Mouse (Mus musculus) heart, embryonic 10.5 days (tissue): ENCODE measurements around the gene Pdcd7. TPM values are rescaled to one million over a fixed set of nuclear protein-coding genes. Genes with fewer than 3 reads are reported as not detected.
A peak's percentile ranks its signal among the peaks of the same experiment; 100 is the strongest.
"Not testable (repeated sequence)": the region's sequence is repeated elsewhere in the genome, so short reads cannot be mapped to it uniquely, and the experiment has no call there.

ENCODE experiments used
- DNase-seq: peaks from one replicate; pipeline ENCODE4 v3.0.0-alpha.2; 2017; ENCODE audit warnings: low spot score
- H3K27ac ChIP-seq: fragments of 300-500 bp; sonication (generic); 2 replicates; pipeline ENCODE4 v1.5.1; 2016; ENCODE audit warnings: mild to moderate bottlenecking
- H3K27me3 ChIP-seq: fragments of 300-500 bp; sonication (generic); 2 replicates; pipeline ENCODE4 v1.6.1; 2016; ENCODE audit warnings: mild to moderate bottlenecking; ENCODE audit not compliant: poor library complexity, insufficient read depth, severe bottlenecking
- H3K36me3 ChIP-seq: fragments of 300-500 bp; sonication (generic); 2 replicates; pipeline ENCODE4 v1.6.1; 2016; ENCODE audit warnings: mild to moderate bottlenecking, moderate library complexity
- H3K4me1 ChIP-seq: fragments of 300-500 bp; sonication (generic); 2 replicates; pipeline ENCODE4 v1.6.1; 2016; ENCODE audit warnings: mild to moderate bottlenecking
- H3K4me3 ChIP-seq: fragments of 300-500 bp; sonication (generic); 2 replicates; pipeline ENCODE4 v1.5.1; 2016; ENCODE audit warnings: mild to moderate bottlenecking, moderate library complexity
- H3K9me3 ChIP-seq: fragments of 300-500 bp; sonication (generic); 2 replicates; pipeline ENCODE4 v1.6.1; 2016; ENCODE audit warnings: mild to moderate bottlenecking, moderate library complexity
- WGBS: fragments of 180-500 bp; shearing (Covaris S2); methylation state at CpG from one replicate; pipeline ENCODE4 v1.1.7; 2016; 5-methylcytosine and 5-hydroxymethylcytosine counted together
- polyA plus RNA-seq: library from polyadenylated mRNA; unstranded; fragments of >200 nt; fragmentation: Nextera tagmentation; extraction: Ambion mirVana; gene quantifications from 2 replicates; pipeline ENCODE4 v1.2.1, GENCODE M21; 2016

The Pdcd7 gene
- polyA plus RNA-seq, 1 experiment from 2014 or later, result 7.8 TPM

DNA sequence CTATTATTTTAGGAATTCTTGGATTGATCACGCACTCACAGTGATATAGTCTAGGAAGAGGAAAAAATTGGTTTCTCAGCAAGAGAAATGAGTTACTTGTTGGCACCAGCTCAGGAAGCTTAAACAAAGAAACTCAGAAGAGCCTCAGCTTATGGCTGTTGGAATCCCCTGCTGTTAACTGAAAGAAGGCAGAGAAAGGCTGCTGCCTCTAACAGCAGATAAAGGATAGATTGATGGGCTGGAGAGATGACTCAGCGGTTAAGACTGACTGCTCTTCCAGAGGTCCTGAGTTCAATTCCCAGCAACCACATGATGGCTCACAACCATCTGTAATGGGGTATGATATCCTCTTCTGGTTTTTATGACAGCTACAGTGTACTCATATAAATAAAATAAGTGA, 18.5 kb upstream of the Pdcd7 start:
- Histone ChIP-seq H3K4me3 (no peak overlapping the region), H3K4me1 (no peaks in the 10 kb centered on the region), H3K27me3 (no peaks in the 10 kb centered on the region), H3K9me3 (no peaks in the 10 kb centered on the region), H3K36me3 (peaks cover 67% of the 10 kb centered on the region), H3K27ac (no peak overlapping the region)
- no peak for DNase-seq
- WGBS, result 87% methylated on average over 2 of the region's 2 CpGs

- Histone ChIP-seq H3K27ac (no peak overlapping the region), H3K4me1 (no peaks in the 10 kb centered on the region), H3K27me3 (no peaks in the 10 kb centered on the region), H3K4me3 (no peak overlapping the region), H3K9me3 (no peaks in the 10 kb centered on the region), H3K36me3 (peaks cover 18% of the 10 kb centered on the region; the same call in 1 of the 2 replicates)
- WGBS, result 88% methylated on average over 5 of the region's 5 CpGs
- DNase-seq, result no peak
Measured at GRCm38 (mm10) chr9:65333958-65334357, 11.9 kb upstream of the Pdcd7 start.

DNA sequence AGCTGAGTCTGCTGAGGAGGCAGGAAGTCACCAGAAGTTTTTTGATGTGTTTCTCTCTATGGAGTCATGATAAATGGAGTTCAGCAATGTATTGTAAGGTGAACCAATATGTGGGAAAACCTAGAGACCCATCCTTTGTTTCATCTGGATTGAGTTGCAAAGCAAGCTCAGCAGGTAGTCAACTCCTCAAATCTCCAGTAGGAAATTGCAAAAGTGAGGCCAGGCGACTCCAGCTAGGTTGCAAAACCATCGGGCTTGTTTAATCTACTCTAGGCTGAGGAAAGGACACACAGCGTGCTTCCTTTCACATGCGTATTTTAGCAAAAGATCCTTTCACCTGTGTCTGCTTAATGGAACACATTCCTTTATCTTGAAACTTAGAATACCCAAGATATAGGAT, 6.8 kb upstream of the Pdcd7 start:
- 74% methylated on average over 4 of the region's 4 CpGs for WGBS

GRCm38 (mm10) chr9:65340414-65340813, 5.5 kb upstream of the Pdcd7 start:
- no peak for DNase-seq
- Histone ChIP-seq H3K9me3 (0 out of 2 replicates have a peak, but pooled peaks cover 3% of the 10 kb centered on the region), H3K36me3 (no peaks in the 10 kb centered on the region), H3K4me1 (no peaks in the 10 kb centered on the region), H3K27me3 (no peaks in the 10 kb centered on the region), H3K27ac (no peak overlapping the region), H3K4me3 (no peak overlapping the region)
- 86% methylated on average over 2 of the region's 2 CpGs for WGBS

More for the DNA sequence above, 6.8 kb upstream of the Pdcd7 start:
- Histone ChIP-seq H3K27ac (no peak overlapping the region), H3K27me3 (no peaks in the 10 kb centered on the region), H3K9me3 (0 out of 2 replicates have a peak, but pooled peaks cover 3% of the 10 kb centered on the region), H3K4me1 (no peaks in the 10 kb centered on the region), H3K4me3 (no peak overlapping the region), H3K36me3 (no peaks in the 10 kb centered on the region)
- peak; percentile 66 for DNase-seq

- H3K36me3 ChIP-seq, H3K27me3 ChIP-seq, DNase-seq, H3K9me3 ChIP-seq: not testable (repeated sequence)
- peaks cover 13% of the 10 kb centered on the region for H3K4me1 ChIP-seq
- peak overlapping the region; percentile 96 for H3K27ac ChIP-seq
- WGBS, result 70% methylated on average over 11 of the region's 11 CpGs
- peak overlapping the region; percentile 84 for H3K4me3 ChIP-seq
Measured at GRCm38 (mm10) chr9:65345439-65345838, 465 bp upstream of the Pdcd7 start.

- DNase-seq, result peak; percentile 83
- peak overlapping the region; percentile 84 for H3K4me3 ChIP-seq
- no peaks in the 10 kb centered on the region for H3K27me3 ChIP-seq
- no peaks in the 10 kb centered on the region for H3K36me3 ChIP-seq
- H3K4me1 ChIP-seq, result peaks cover 13% of the 10 kb centered on the region
- no peaks in the 10 kb centered on the region for H3K9me3 ChIP-seq
- H3K27ac ChIP-seq, result peak overlapping the region; percentile 96
- under 1% methylated on average over 77 of the region's 77 CpGs for WGBS
Measured at GRCm38 (mm10) chr9:65346476-65347111, 690 bp downstream of the Pdcd7 start.

DNA sequence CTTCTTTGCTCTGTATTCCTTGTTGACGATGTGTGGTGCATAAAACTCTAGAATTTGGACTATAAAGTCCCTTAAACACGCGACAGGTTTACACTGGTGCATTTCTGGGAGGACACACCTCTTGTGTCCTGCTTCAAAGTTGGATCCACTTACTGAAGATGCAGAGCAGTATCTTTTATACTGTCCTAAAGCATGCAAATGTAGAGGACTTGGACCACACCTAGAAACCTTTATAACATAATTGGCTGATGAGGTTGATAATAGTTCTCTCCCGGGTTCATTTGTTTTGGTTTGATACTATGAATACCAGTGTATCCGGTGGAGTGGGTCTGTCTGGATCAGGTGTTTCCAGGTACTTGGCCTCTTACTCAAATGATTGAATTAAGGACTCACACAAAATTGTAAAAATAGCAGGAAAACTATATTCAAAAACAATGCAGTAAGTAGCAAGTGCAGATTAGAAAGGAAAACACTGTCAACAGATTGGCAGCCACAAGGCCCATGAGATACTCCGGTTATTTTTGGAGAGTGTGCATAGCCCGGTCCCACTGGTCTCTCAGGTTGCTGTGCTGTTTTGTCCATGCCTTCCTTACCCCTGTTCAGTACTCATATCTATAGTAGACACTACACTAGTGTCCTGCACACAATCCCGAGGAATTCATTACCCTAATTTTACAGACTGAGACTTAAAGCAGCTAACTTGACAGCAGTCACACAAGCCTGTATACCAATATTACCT, 1.4 kb downstream of the Pdcd7 start:
- H3K4me1 ChIP-seq, result peaks cover 13% of the 10 kb centered on the region
- peak; percentile 74 for DNase-seq
- no peaks in the 10 kb centered on the region for H3K27me3 ChIP-seq
- no peaks in the 10 kb centered on the region for H3K36me3 ChIP-seq
- WGBS, result 35% methylated on average over 8 of the region's 8 CpGs
- H3K4me3 ChIP-seq, result peak overlapping the region; percentile 84
- H3K27ac ChIP-seq, result peak overlapping the region; percentile 96
- no peaks in the 10 kb centered on the region for H3K9me3 ChIP-seq

GRCm38 (mm10) chr9:65353251-65353650, 7.3 kb downstream of the Pdcd7 start:
- DNase-seq, result peak; percentile 58
- H3K4me3 ChIP-seq, result no peak overlapping the region
- peaks cover 37% of the 10 kb centered on the region for H3K36me3 ChIP-seq
- no peaks in the 10 kb centered on the region for H3K27me3 ChIP-seq
- peaks cover 5% of the 10 kb centered on the region; the same call in 1 of the 2 replicates for H3K4me1 ChIP-seq
- 82% methylated on average over 5 of the region's 5 CpGs for WGBS
- H3K27ac ChIP-seq, result no peak overlapping the region
- no peaks in the 10 kb centered on the region for H3K9me3 ChIP-seq

- Histone ChIP-seq H3K36me3 (peaks cover 69% of the 10 kb centered on the region), H3K4me3 (no peak overlapping the region), H3K27ac (no peak overlapping the region), H3K27me3 (no peaks in the 10 kb centered on the region), H3K4me1 (peaks cover 6% of the 10 kb centered on the region; the same call in 1 of the 2 replicates), H3K9me3 (no peaks in the 10 kb centered on the region)
- WGBS, result 78% methylated on average over 7 of the region's 7 CpGs
- DNase-seq, result peak; percentile 52
Measured at GRCm38 (mm10) chr9:65356561-65356960, 10.7 kb downstream of the Pdcd7 start.

- DNase-seq, result peak; percentile 16
- peaks cover 6% of the 10 kb centered on the region; the same call in 1 of the 2 replicates for H3K4me1 ChIP-seq
- WGBS, result 93% methylated on average over 2 of the region's 2 CpGs
- H3K36me3 ChIP-seq, result peaks cover 69% of the 10 kb centered on the region
- H3K9me3 ChIP-seq, result no peaks in the 10 kb centered on the region
- H3K4me3 ChIP-seq, result no peak overlapping the region
- no peak overlapping the region for H3K27ac ChIP-seq
- H3K27me3 ChIP-seq, result no peaks in the 10 kb centered on the region
Measured at GRCm38 (mm10) chr9:65356971-65357370, 11.1 kb downstream of the Pdcd7 start.

- DNase-seq, result peak; percentile 67
- Histone ChIP-seq H3K9me3 (no peaks in the 10 kb centered on the region), H3K36me3 (peaks cover 75% of the 10 kb centered on the region), H3K27me3 (no peaks in the 10 kb centered on the region), H3K4me1 (peaks cover 18% of the 10 kb centered on the region), H3K4me3 (no peak overlapping the region), H3K27ac (no peak overlapping the region)
- WGBS, result 76% methylated on average over 1 of the region's 1 CpGs
Measured at GRCm38 (mm10) chr9:65358956-65359480, 13.1 kb downstream of the Pdcd7 start.

GRCm38 (mm10) chr9:65360641-65361448, 14.9 kb downstream of the Pdcd7 start, which contains the start of gene Ubap1l:
Ubap1l (plus strand) TSS chr9:65361041.
- no peak within 1 kb of the TSS for H3K4me3 ChIP-seq
- peaks cover 23% of the 10 kb centered on the region for H3K4me1 ChIP-seq
- H3K9me3 ChIP-seq, result no peaks in the 10 kb centered on the region
- H3K27ac ChIP-seq, result no peak within 1 kb of the TSS
- peak; percentile 53 for DNase-seq
- no peaks in the 10 kb centered on the region for H3K27me3 ChIP-seq
- H3K36me3 ChIP-seq, result peaks cover 68% of the 10 kb centered on the region
- WGBS, result 88% methylated on average over 16 of the region's 16 CpGs
